Mouse (Mus musculus) megakaryocyte, embryonic 14.5 days (primary cell): ENCODE results near the gene Gopc.

Source experiments
- FLI1 ChIP-seq: IDR thresholded peaks from 2 replicates; pipeline ENCODE4 v1.6.1; 2012; ENCODE audit warnings: low read length, inconsistent platforms, mixed read lengths
- GATA1 ChIP-seq: IDR thresholded peaks from 3 replicates; pipeline ENCODE4 v1.6.1; 2012; ENCODE audit warnings: mixed read lengths, low read length, inconsistent platforms, borderline replicate concordance

DNA sequence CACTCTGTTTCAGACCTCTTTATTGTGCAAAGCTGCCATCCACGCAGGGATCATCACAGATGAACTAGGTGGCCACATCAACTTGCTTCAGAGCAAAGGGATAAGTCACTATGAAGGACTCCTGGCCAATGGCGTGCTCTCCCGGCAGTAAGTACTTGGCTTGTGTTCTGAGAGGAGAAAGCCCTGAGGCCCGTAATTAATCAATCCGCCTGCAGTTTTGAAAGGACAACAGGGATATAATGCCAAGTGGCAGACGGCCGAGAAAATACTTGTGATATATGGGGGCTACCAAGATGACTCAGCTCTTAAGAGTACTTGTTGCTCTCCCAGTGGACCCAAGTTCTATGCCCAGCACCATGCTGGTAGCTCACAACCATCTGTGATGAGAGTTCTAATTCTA, 77.3 kb downstream of the Gopc start:
- TF ChIP-seq FLI1, result no peak
- TF ChIP-seq GATA1, result no peak
